Mouse (Mus musculus): ENCODE data around the gene Ttc7.
A peak's percentile ranks its signal among the peaks of the same experiment; 100 is the strongest.

Gene Ttc7

GRCm38 (mm10) chr17:87339122-87339521 lies 56.4 kb downstream of the Ttc7 start:
- DNase-seq: no peak

GRCm38 (mm10) chr17:87343060-87343703 lies 60.5 kb downstream of the Ttc7 start:
- DNase-seq: no peak

- no peak for DNase-seq
Observed at GRCm38 (mm10) chr17:87344441-87345251, 62.0 kb downstream of the Ttc7 start.

GRCm38 (mm10) chr17:87345252-87345593 lies 62.5 kb downstream of the Ttc7 start:
- DNase-seq: no peak

- DNase-seq: no peak
Observed at GRCm38 (mm10) chr17:87348353-87348752, 65.7 kb downstream of the Ttc7 start.

GRCm38 (mm10) chr17:87349069-87349468 lies 66.4 kb downstream of the Ttc7 start:
- DNase-seq: no peak

- DNase-seq: no peak
Observed at GRCm38 (mm10) chr17:87349575-87349974, 66.9 kb downstream of the Ttc7 start.

- DNase-seq: no peak
Observed at GRCm38 (mm10) chr17:87350471-87351240, 68.0 kb downstream of the Ttc7 start.

GRCm38 (mm10) chr17:87351241-87352105 lies 68.8 kb downstream of the Ttc7 start:
- DNase-seq: peak; percentile 75

- DNase-seq: no peak
Observed at GRCm38 (mm10) chr17:87352106-87352897, 69.6 kb downstream of the Ttc7 start.

GRCm38 (mm10) chr17:87352898-87353225 lies 70.2 kb downstream of the Ttc7 start:
- DNase-seq: no peak

- DNase-seq: no peak
Observed at GRCm38 (mm10) chr17:87353745-87354320, 71.1 kb downstream of the Ttc7 start.

- DNase-seq: no peak
Observed at GRCm38 (mm10) chr17:87355456-87355855, 72.8 kb downstream of the Ttc7 start.

- no peak for DNase-seq
Observed at GRCm38 (mm10) chr17:87356261-87356660, 73.6 kb downstream of the Ttc7 start.

GRCm38 (mm10) chr17:87357506-87357905 lies 74.8 kb downstream of the Ttc7 start:
- no peak for DNase-seq

GRCm38 (mm10) chr17:87361132-87361531 lies 78.4 kb downstream of the Ttc7 start:
- peak; percentile 56 for DNase-seq

GRCm38 (mm10) chr17:87364108-87364507 lies 81.4 kb downstream of the Ttc7 start:
- DNase-seq: no peak

- DNase-seq: no peak
Observed at GRCm38 (mm10) chr17:87365268-87365667, 82.6 kb downstream of the Ttc7 start.

- no peak for DNase-seq
Observed at GRCm38 (mm10) chr17:87366520-87366919, 83.8 kb downstream of the Ttc7 start.

GRCm38 (mm10) chr17:87367228-87367627 lies 84.5 kb downstream of the Ttc7 start:
- DNase-seq: no peak

- no peak for DNase-seq
Observed at GRCm38 (mm10) chr17:87367640-87368039, 85.0 kb downstream of the Ttc7 start.

GRCm38 (mm10) chr17:87368481-87368880 lies 85.8 kb downstream of the Ttc7 start:
- no peak for DNase-seq

Measured in cerebellum, adult 11-12 months (tissue).